Mouse (Mus musculus): ENCODE measurements at regions not wholly inside any gene's neighbourhood (a gene's known extent, or its start where the extent isn't known, plus 50 kb on each side); places are given as distances from the start of the nearest gene placed in this dataset.

DNA sequence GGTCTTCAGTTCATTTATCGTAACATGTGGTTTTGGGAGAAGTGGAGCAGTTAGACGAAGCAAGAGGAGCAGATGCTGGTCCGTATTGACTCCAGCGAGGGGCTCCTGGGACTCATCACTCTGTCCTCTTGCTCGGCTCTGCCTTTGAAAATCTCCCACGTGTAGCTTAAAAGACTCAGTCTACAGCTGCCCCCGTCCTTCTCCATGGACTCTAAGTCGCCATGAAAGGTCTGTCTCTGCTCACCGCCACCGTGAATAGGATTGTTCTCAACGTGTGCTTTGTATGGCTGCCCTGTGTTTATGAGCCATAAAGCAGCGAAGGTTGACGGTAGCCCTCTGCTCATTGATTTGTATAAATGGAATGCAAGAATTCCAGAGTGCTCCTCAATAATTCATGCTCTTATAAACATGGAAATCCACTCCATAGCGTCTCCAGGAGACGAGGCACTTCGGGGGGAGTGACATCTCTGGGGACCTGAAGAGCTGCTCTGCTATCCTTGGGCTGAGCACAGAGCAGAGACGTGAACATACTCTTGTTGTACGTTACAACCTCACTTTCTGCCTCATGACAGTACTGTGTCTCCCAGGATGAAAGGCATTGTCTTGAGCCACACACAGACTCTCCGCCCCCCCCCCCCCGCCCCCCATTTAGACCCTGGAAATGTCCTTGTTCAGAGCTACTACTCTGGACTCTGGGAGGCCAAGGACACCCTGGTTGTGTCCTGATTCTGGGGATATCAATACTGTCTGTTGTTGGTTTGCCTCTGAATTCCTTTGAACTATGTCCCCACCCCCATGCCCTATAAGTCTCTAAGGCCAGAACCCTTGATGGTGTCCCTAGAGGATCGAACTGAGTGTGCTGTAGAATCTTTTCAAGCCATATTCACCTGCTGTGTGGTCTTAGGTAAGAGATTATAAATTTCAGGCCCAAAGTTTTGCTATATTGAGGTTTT is 90.8 kb upstream of the Hdac4 start:
- no peak for DNase-seq (ENCODE audit: low spot score in 2 of 2)

DNA sequence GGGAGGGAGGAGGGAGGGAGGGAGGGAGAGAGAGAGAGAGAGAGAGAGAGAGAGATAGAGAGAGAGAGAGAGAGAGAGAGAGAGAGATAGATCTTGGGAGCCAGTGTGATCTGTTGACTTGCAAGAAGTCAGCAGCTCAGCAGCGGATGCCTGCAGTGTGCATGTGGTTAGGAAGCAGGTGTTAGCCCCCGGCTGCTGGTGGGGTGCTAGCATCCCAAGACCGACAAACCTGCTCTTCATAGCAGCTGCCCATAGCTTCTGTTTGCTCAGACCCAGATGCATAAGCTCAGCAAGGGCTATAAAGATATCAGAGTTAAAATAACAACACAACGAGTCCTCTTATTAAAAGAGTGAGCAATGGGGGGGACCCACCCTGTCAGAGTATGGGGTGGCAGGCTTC is 88.7 kb upstream of the Hdac4 start:
- DNase-seq (ENCODE audit: low spot score in 2 of 2): no peak

DNA sequence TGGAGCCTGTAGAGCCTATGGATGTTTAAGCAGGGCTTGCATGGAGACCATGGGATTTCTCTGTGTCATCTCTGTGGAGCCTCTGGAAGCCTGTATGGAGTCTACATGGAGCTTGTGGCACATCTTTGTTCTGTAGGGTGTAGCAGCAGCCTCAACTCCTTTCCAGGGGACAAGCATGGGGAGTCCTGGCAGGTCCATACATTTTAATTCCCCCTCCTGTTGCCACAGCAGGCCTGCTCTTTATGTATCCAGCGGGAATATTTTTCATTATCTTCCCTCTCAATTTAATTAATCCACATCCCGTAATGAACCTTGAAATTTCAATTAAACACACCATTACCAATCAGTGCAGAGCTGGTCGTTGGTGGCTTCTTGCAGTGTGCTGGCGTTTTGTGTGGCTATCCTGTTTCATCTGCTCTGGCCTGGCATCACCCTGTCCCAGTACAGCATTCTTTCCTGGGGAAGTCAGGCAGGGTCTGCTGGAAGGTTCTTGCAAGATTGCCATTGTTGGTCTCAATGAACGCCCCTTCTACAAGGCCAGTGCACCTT is 81.8 kb upstream of the Hdac4 start:
- DNase-seq (ENCODE audit: low spot score in 2 of 2): no peak

DNA sequence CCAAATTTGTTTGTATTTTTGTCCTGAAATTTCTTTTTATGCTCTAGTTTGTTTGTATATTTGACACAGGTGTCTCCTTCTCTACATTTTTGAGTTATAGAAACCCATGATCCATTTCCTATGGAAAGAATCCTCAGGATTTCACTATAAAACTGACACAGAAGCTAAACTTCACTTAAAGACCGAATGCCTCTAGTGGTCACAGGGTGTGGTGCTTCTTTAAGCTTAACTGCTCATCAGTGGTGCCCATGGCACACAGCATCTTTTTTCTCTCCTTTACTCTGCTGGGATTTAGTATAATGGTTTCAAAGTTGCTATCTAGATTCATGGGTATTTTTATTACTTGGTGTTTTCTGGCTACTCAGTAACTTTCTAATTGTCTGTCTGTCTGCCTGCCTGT is 79.9 kb upstream of the Hdac4 start:
- DNase-seq (ENCODE audit: low spot score in 2 of 2): no peak

- no peak for DNase-seq (ENCODE audit: low spot score in 2 of 2)
Observed at GRCm38 (mm10) chr1:92273760-92274159, 78.3 kb upstream of the Hdac4 start.

DNA sequence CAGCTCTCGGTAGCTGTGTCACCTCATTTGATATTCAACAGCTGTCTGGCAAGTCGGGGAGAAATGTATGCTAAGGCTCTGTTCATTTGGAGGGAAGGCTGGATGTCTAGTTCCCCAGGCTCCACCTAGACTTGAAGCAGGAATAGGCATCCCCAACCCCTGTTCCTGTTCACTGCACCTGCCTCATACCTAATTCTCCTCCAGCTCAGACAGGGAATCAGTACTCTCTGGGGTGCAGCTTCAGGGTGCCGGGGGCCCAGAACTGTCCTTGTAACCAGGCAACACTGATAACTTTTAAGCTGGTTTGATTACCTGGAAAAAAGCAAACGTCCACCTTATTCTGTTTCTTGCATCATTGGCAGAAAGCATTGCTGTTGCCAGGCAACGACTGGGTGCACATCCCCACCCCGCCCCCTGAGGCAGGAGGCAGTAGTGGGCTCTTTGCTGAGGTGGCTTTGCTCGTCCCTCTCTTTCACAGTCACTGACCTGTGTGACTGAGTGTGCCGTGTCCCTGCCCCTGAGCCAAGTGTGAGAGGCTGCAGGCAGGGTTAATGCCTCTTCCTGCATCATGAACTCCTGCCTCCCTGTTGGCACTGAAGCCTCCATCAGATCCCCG is 76.3 kb upstream of the Hdac4 start:
- no peak for DNase-seq (ENCODE audit: low spot score in 2 of 2)

GRCm38 (mm10) chr1:92270486-92271058 is 75.1 kb upstream of the Hdac4 start:
- DNase-seq (ENCODE audit: low spot score in 2 of 2): no peak

GRCm38 (mm10) chr1:92269464-92269863 is 74.0 kb upstream of the Hdac4 start:
- no peak for DNase-seq (ENCODE audit: low spot score in 2 of 2)

GRCm38 (mm10) chr1:92264941-92265340 is 69.4 kb upstream of the Hdac4 start:
- DNase-seq (ENCODE audit: low spot score in 2 of 2): no peak

DNA sequence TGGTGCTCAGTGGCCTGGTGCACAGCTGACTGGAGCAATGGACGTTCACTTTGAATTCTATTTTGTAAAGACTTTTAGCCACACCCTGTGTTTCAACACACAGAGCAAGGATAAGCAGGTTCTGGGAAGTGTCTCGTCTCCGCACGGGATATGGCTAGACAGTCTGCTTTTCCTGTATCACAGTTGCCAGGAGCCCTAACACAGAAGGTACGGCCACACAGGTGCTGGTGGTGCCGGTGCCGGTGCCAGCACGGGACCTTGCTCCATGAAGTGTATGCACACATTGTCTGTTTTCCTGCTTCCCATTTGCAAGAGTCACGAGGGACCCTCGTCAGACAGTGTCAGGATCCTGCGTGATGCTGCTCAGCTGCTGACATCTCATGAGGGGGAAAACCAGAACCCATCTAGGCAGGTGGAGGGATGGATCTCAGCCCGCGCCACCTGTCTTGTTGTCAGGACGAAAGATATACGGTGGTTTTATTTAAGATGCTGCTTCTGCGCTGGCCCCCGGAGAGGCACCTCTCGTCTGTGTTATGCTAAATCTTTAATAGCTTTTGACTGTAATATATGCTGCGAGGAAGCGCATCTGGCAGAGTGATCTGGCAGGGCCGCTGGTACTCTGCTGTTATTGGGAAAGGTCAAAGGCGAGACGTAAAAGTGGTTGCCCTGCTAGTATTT is 64.4 kb upstream of the Hdac4 start:
- DNase-seq (ENCODE audit: low spot score in 2 of 2): no peak

DNA sequence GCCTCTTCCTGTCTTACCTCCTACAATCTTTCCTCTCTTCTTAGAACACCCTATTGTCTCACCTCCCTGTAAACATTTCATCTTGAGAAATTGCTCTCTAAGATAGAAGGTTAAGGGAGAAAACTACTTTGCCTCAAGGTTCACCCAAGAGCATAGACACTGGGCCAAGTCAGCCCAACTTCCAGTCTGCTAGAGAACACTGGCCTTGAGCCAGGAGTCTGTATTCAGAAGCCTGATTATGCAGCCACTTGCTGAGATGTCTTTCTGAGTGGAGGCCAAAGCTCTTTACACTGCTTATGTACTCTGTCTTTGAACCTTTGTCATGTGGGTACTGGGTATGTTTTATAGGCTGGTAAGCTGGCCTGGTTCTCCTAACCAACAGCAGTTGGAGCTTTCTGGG is 62.5 kb upstream of the Hdac4 start:
- DNase-seq (ENCODE audit: low spot score in 2 of 2): peak in 1 of 2 experiments; percentile 24

DNA sequence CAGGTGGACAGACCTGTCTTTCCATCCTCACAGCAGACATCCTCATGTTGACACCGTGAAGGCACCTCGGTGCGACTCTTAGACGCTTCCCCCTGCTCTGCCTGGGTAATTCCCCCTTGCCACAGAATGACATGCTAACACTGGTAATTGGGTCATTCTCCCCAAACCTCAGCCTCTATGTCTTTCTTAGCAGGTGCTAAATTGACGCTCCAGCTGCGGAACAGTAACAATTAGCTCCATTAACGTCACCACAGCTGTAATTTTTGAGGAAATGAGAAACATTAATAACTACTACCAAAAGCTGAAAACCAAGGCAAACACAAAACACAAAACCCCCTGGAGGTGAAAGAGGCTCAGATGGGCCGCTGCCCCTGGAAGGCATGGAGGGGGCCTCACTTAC is 57.6 kb upstream of the Hdac4 start:
- DNase-seq (ENCODE audit: low spot score in 2 of 2): no peak

GRCm38 (mm10) chr1:92250594-92251463 is 55.3 kb upstream of the Hdac4 start:
- peak in 1 of 2 experiments; percentile 26 for DNase-seq (ENCODE audit: low spot score in 2 of 2)

All from layer of hippocampus, postnatal 14 days (tissue).